Mouse (Mus musculus): ENCODE results near the gene Ppp2r5a.

Gene Ppp2r5a

DNA sequence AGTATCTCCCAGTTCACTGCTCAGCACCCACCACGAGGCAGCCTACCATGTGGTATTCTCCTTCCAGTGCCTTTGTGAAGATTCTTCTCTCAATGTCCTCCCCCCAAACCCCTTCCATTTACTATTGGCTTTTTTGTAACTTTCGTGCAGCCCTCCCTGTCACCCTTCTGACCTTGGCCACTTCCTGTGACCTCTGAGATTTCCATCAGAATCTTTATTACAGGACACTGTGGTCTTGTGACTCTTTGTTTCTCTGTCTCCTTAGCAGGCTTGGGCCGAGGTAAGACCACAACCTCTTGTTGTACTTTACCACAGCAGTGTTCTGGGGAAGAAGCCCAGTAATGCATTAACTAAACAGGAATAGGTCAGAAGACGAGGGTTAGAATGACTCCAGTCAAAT lies 15.9 kb upstream of the Ppp2r5a start:
- no peak for DNase-seq (ENCODE audit: low read depth, low spot score)

DNA sequence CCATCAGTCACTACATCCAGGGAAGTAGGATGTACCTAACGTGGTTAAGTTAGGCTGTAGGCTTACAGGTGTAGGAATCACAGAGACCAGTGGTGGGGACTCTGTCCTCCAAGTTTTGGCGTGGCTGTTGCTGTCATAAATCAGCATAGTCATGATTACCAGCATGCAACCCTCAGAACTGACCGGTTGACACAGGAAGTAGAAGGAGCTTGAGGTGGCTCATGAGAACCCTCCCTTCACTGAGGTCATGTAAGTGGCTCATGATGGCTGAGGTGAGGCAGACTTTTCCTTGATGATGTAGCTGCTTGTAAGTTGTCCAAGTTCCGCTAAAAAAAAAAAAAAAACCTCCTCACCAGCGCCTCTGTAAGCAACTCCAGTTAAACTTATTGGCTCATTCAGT lies 14.0 kb upstream of the Ppp2r5a start:
- DNase-seq (ENCODE audit: low read depth, low spot score): no peak

GRCm38 (mm10) chr1:191416611-191417010 lies 13.5 kb upstream of the Ppp2r5a start:
- no peak for DNase-seq (ENCODE audit: low read depth, low spot score)

- DNase-seq (ENCODE audit: low read depth, low spot score): no peak
These were observed 11.4 kb upstream of the Ppp2r5a start for GRCm38 (mm10) chr1:191414432-191414831.

- no peak for DNase-seq (ENCODE audit: low read depth, low spot score)
These were observed 10.8 kb upstream of the Ppp2r5a start for GRCm38 (mm10) chr1:191413691-191414415.

GRCm38 (mm10) chr1:191410294-191411036 lies 7.4 kb upstream of the Ppp2r5a start:
- DNase-seq (ENCODE audit: low read depth, low spot score): no peak

GRCm38 (mm10) chr1:191407246-191407645 lies 4.2 kb upstream of the Ppp2r5a start:
- DNase-seq (ENCODE audit: low read depth, low spot score): no peak

DNA sequence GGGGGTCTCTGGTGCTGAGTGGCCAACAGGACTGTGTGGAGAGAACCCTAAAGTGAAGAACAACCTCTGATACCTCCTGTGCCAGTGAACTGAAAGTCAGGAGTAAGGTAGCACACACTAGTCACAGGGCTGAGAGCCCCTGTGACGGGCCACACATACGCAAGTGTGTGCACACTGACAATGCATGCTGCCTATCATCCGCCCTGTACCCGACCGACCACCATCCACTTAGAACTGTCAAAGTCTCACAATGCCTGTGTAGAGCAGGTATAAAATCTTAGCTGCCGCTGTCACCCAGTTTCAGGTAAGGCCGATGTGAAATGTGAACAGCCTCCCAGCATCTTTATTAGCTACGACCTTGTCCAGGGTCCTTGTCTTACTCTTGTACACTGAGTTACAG lies 3.4 kb upstream of the Ppp2r5a start:
- DNase-seq (ENCODE audit: low read depth, low spot score): no peak

DNA sequence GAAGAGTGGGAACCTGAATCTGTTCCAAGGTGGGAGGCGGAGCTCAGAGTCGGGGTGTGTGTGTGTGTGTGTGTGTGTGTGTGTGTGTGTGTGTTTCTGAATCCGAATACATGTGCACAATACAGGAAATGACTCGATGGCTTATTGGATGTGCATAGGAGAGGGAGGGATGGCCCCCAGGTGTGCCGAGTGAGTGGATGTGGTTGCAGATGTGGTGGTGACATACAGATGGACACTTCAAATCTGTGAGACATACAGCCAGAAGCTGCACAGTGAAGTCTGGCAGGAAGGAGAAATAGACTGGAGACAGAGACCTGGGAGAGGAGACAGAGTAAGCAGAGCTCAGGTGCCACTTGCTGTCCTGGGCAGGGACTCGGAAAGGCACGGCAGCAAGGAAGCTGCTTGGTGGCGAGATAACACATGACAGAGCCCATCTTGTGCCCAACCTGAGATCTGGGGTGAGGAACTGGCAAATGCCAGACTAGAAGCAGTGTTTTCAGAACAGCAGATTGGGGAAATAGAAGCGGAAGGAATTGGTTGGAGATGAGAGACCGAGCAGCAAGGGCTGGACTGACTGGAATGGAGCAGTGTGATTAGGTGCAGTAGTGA lies 1.8 kb upstream of the Ppp2r5a start:
- no peak for DNase-seq (ENCODE audit: low read depth, low spot score)

- no peak for DNase-seq (ENCODE audit: low read depth, low spot score)
These were observed 1.2 kb upstream of the Ppp2r5a start for GRCm38 (mm10) chr1:191404301-191404700.

DNA sequence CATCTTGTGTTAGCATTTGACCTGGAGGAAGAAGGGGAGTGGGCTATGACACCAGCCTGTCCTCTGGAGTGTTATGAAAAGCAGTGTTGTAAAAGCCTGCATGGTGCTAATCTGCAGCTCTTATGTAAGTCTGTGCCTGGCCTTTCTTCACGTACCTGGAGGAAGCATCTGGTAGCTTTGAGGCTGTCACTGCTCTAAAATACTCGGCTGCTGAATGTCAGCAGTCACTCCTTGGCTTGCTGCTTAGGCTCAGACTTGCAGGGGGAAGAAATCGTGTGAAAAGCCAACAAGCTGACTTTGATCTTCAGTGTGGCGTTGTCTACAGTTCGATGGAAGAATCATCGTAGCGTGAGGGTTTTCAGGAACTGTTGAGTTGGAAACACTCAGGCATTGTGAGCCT lies 566 bp downstream of the Ppp2r5a start:
- DNase-seq (ENCODE audit: low read depth, low spot score): no peak

- peak; percentile 97 for DNase-seq (ENCODE audit: low read depth, low spot score)
These were observed 5.9 kb downstream of the Ppp2r5a start for GRCm38 (mm10) chr1:191396897-191397849.

DNA sequence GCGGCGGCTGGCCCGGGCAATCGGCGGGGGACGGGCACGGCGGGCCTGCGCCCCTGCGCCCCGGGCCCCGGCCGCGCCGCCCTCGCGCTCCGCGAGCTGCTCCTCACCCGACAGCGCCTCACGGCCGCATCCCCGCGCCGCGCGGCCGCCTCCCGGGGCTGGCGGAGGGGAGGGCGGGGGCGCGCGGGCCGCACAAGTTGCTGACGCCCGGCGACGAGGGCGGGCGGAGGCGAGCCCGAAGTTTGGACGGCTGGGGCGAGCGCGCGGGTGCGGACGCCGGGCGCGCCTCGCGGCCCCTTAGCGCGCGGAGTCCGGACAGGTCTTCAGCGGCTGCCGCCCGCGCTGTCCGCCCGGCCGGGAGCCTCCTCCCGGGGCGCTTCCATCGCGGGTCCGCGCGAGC lies 6.6 kb downstream of the Ppp2r5a start:
- DNase-seq (ENCODE audit: low read depth, low spot score): peak; percentile 45

- peak; percentile 23 for DNase-seq (ENCODE audit: low read depth, low spot score)
These were observed 7.1 kb downstream of the Ppp2r5a start for GRCm38 (mm10) chr1:191395871-191396433.

DNA sequence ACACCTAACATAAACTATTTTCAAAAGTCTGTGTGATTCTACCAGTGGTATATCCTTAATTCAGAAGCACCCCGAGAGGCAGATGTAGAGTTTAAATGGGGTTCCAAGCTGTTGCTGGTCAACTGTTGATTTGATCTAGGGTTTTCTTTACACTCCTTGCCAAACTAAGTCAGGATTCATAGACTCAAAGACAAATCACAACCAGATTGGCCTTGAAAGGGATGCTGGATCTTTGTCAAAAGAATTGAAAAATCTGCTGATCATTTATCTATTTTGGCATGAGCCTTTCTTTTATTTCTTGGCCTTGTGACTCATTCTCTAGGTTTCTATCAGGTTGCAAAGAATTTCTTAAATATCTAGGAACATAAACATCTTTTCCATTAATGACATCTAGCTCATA lies 7.9 kb downstream of the Ppp2r5a start:
- DNase-seq (ENCODE audit: low read depth, low spot score): no peak

DNA sequence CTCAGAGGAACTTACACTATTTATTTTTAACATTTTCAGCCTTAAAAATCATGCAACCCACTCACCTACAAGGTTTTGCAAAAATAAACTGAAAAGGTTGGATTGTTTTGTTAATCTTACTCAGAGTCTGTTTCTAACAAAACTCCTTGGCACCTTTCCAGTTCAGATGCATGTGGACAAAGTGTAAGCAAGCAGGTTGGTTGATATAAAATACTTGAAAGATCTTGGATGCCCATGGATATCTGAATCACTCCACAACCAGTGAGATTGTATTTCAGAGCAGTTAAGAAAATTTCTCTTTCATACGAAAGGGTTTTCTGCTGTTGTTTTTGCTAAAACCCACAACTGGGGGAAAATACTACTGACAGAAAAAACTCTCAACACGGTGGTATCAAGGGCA lies 8.9 kb downstream of the Ppp2r5a start:
- no peak for DNase-seq (ENCODE audit: low read depth, low spot score)

DNA sequence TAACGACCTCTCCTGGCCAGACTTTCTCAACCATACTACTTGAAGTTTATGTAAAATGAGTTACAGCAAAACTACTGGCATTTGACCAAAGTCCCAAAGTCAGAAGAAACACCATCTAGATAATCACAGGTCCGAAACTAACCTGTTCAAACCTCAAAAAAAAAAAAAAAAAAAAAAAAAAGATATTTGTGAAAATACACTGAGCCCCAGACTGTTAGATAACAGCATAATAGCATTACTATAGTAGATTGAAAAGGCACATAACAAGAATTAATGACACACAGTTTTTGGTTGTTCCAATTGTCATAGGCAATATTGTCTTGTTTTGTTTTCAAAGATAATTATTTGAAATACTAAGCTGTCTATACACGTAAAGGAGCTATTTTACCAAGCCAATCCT lies 9.5 kb downstream of the Ppp2r5a start:
- no peak for DNase-seq (ENCODE audit: low read depth, low spot score)

DNA sequence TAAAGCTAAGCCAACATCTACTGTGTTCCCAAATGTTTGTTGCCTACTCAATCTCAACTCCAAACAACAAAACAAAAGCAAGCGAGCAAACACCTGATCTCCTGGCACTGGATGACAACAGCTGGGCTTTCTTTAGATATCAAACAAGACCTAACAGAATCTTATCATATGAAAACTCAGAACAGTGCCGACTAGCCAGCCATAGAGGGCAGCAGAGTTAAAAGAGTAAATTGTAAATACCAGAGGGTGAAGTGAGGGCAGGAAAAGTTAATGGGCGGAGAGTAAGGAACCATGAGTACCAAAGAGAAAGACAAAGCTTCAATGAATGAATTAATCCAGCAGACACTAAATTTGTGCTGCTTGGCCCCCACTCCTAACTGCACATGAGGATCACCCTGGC lies 11.8 kb downstream of the Ppp2r5a start:
- DNase-seq (ENCODE audit: low read depth, low spot score): peak; percentile 54

GRCm38 (mm10) chr1:191384786-191385430 lies 18.2 kb downstream of the Ppp2r5a start:
- no peak for DNase-seq (ENCODE audit: low read depth, low spot score)

DNA sequence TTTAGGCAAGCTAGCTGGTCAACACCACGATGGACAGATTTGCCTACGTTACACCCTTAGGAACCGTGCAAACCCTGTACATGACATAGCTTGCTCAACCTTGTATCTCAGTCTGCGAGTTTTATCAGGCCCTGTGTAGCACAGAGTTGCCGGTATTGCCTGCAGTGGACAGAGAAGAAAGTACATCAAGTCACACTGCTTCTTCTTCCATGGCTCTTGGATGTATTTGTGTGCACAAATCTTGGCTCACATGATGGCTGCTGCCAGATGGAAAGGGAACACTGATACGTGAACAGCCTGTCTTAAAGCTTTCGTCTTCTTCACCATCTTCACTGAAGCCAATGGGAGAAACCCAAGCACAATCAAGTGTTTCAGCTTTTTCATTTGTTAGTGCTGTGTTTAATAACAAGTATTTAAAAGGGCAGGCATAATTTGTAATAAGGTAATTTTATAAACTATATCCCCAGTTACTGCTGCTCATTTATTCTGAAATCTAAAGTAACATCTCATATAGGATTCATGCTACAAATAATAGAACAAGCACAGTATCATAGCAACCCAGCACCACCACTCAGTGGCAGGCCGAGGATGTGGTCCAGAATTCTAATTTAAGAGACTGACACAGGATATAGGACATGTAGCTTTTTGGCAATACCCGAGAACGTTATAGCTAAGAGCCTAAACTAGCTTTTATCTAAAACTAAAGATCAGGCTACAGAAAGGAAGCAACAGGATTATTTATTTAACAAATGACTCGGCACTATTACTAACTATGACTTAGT lies 20.9 kb downstream of the Ppp2r5a start:
- DNase-seq (ENCODE audit: low read depth, low spot score): no peak
